Mouse (Mus musculus) macrophage (primary cell): ENCODE measurements around the gene Tubgcp2. TPM values are rescaled to one million over a fixed set of nuclear protein-coding genes. Genes with fewer than 3 reads are reported as not detected.

Experiments
- H3K27ac ChIP-seq: fragments of 350-480 bp; formaldehyde crosslinking; 2 replicates; pipeline ENCODE4 v1.9.0; 2021
- H3K36me3 ChIP-seq: fragments of 350-480 bp; formaldehyde crosslinking; 2 replicates; pipeline ENCODE4 v1.9.0; 2021; ENCODE audit errors: inconsistent target
- H3K4me3 ChIP-seq: fragments of 350-480 bp; formaldehyde crosslinking; 2 replicates; pipeline ENCODE4 v1.9.0; 2021; ENCODE audit errors: inconsistent target
- H3K79me2 ChIP-seq: fragments of 350-480 bp; formaldehyde crosslinking; 2 replicates; pipeline ENCODE4 v1.9.0; 2021; ENCODE audit errors: inconsistent target
- WGBS: methylation state at CpG from one replicate; pipeline ENCODE4 v1.1.7; 2026; ENCODE audit warnings: inconsistent platforms; ENCODE audit not compliant: missing documents; 5-methylcytosine and 5-hydroxymethylcytosine counted together
- polyA plus RNA-seq: library from polyadenylated mRNA; stranded (reverse); fragments of 250-400 nt; gene quantifications from 3 replicates; pipeline ENCODE4 v1.2.4, GENCODE M21; 2018; ENCODE audit warnings: inconsistent platforms

The Tubgcp2 gene
- polyA plus RNA-seq, 1 experiment from 2014 or later, result 21.1 TPM

- 30% methylated on average over 13 of the region's 13 CpGs for WGBS
- Histone ChIP-seq H3K4me3 (no peak overlapping the region), H3K36me3 (peaks cover 24% of the 10 kb centered on the region), H3K79me2 (peaks cover 24% of the 10 kb centered on the region), H3K27ac (peak overlapping the region; percentile 99)
These were observed 57.3 kb downstream of the Tubgcp2 start for GRCm38 (mm10) chr7:139979011-139979719.

GRCm38 (mm10) chr7:139978278-139978892 lies 58.1 kb downstream of the Tubgcp2 start, which contains the start of gene 6430531B16Rik:
Gene 6430531B16Rik (minus strand): TSS chr7:139978755.
- H3K4me3 ChIP-seq, result no peak within 1 kb of the TSS
- H3K27ac ChIP-seq, result peak within 1 kb of the TSS; percentile 99
- WGBS, result 26% methylated on average over 32 of the region's 32 CpGs
- peaks cover 18% of the 10 kb centered on the region for H3K36me3 ChIP-seq
- peaks cover 17% of the 10 kb centered on the region for H3K79me2 ChIP-seq

GRCm38 (mm10) chr7:139975471-139975870 lies 61.0 kb downstream of the Tubgcp2 start:
- H3K27ac ChIP-seq, result peak overlapping the region; percentile 99
- WGBS, result 85% methylated on average over 5 of the region's 5 CpGs
- no peaks in the 10 kb centered on the region for H3K79me2 ChIP-seq

GRCm38 (mm10) chr7:139974307-139974706 lies 62.2 kb downstream of the Tubgcp2 start:
- H3K4me3 ChIP-seq, result no peak overlapping the region
- no peaks in the 10 kb centered on the region for H3K36me3 ChIP-seq
- H3K79me2 ChIP-seq, result no peaks in the 10 kb centered on the region
- WGBS, result under 1% methylated on average over 10 of the region's 10 CpGs
- peak overlapping the region; percentile 99 for H3K27ac ChIP-seq

More at GRCm38 (mm10) chr7:139975471-139975870, 61.0 kb downstream of the Tubgcp2 start:
- H3K36me3 ChIP-seq, result no peaks in the 10 kb centered on the region
- H3K4me3 ChIP-seq, result no peak overlapping the region

- Histone ChIP-seq H3K27ac (peak overlapping the region; percentile 99), H3K79me2 (no peaks in the 10 kb centered on the region), H3K36me3 (no peaks in the 10 kb centered on the region), H3K4me3 (no peak overlapping the region)
These were observed 63.5 kb downstream of the Tubgcp2 start for GRCm38 (mm10) chr7:139972923-139973331.

GRCm38 (mm10) chr7:139971436-139971835 lies 65.0 kb downstream of the Tubgcp2 start:
- Histone ChIP-seq H3K79me2 (no peaks in the 10 kb centered on the region), H3K27ac (peak overlapping the region; percentile 99), H3K36me3 (no peaks in the 10 kb centered on the region), H3K4me3 (no peak overlapping the region)
- WGBS, result 0% methylated on average over 6 of the region's 6 CpGs

GRCm38 (mm10) chr7:139970979-139971378 lies 65.5 kb downstream of the Tubgcp2 start:
- 26% methylated on average over 5 of the region's 5 CpGs for whole genome bisulfite sequencing
- Histone ChIP-seq H3K27ac (peak overlapping the region; percentile 99), H3K36me3 (no peaks in the 10 kb centered on the region), H3K79me2 (no peaks in the 10 kb centered on the region), H3K4me3 (no peak overlapping the region)

GRCm38 (mm10) chr7:139970216-139970919 lies 66.1 kb downstream of the Tubgcp2 start:
- Histone ChIP-seq H3K79me2 (no peaks in the 10 kb centered on the region), H3K36me3 (no peaks in the 10 kb centered on the region), H3K27ac (peak overlapping the region; percentile 99), H3K4me3 (no peak overlapping the region)
- WGBS, result 70% methylated on average over 7 of the region's 10 CpGs

GRCm38 (mm10) chr7:139969348-139970130 lies 66.9 kb downstream of the Tubgcp2 start:
- Histone ChIP-seq H3K27ac (peak overlapping the region; percentile 99), H3K4me3 (no peak overlapping the region), H3K79me2 (no peaks in the 10 kb centered on the region), H3K36me3 (no peaks in the 10 kb centered on the region)
- 47% methylated on average over 5 of the region's 10 CpGs for WGBS

GRCm38 (mm10) chr7:139968428-139968827 lies 68.0 kb downstream of the Tubgcp2 start:
- no peak overlapping the region for H3K27ac ChIP-seq
- no peaks in the 10 kb centered on the region for H3K36me3 ChIP-seq
- 61% methylated on average over 4 of the region's 5 CpGs for WGBS
- H3K4me3 ChIP-seq, result no peak overlapping the region
- H3K79me2 ChIP-seq, result no peaks in the 10 kb centered on the region

GRCm38 (mm10) chr7:139967175-139967574 lies 69.3 kb downstream of the Tubgcp2 start:
- no peaks in the 10 kb centered on the region for H3K79me2 ChIP-seq
- no peaks in the 10 kb centered on the region for H3K36me3 ChIP-seq
- H3K4me3 ChIP-seq, result no peak overlapping the region
- H3K27ac ChIP-seq, result no peak overlapping the region
- WGBS, result 55% methylated on average over 4 of the region's 4 CpGs

GRCm38 (mm10) chr7:139963814-139964213 lies 72.7 kb downstream of the Tubgcp2 start:
- no peak overlapping the region for H3K4me3 ChIP-seq
- no peak overlapping the region for H3K27ac ChIP-seq
- WGBS, result 71% methylated on average over 3 of the region's 4 CpGs
- no peaks in the 10 kb centered on the region for H3K79me2 ChIP-seq
- H3K36me3 ChIP-seq, result no peaks in the 10 kb centered on the region

GRCm38 (mm10) chr7:139961141-139961540 lies 75.3 kb downstream of the Tubgcp2 start:
- H3K4me3 ChIP-seq, result no peak overlapping the region
- H3K27ac ChIP-seq, result no peak overlapping the region
- WGBS, result 91% methylated on average over 10 of the region's 10 CpGs
- H3K36me3 ChIP-seq, result no peaks in the 10 kb centered on the region
- no peaks in the 10 kb centered on the region for H3K79me2 ChIP-seq

- WGBS, result 47% methylated on average over 11 of the region's 11 CpGs
- Histone ChIP-seq H3K4me3 (no peak overlapping the region), H3K36me3 (no peaks in the 10 kb centered on the region), H3K79me2 (no peaks in the 10 kb centered on the region), H3K27ac (no peak overlapping the region)
These were observed 78.5 kb downstream of the Tubgcp2 start for GRCm38 (mm10) chr7:139957958-139958357.
